Comparison of ENCODE assay signal across 27 mouse cellular contexts in genomic region chr16:21485716-21486115, GRCm38 (mm10).
"Had no signal": no experiment of that assay in that cellular context is flagged by ENCODE, and none has a peak within 500 bp of the region (broad histone marks: within the 10 kb centered on the region; RNA-seq: fewer than 3 reads in every experiment).

No protein-coding gene starts in this region.

- H3K4me1 ChIP-seq: heart, embryonic 10.5 days; heart, embryonic 12.5 days; hindbrain, embryonic 10.5 days; hindbrain, embryonic 12.5 days; hindbrain, embryonic 15.5 days; kidney, embryonic 15.5 days; limb, embryonic 10.5 days; limb, embryonic 12.5 days; liver, embryonic 13.5 days; liver, embryonic 15.5 days had no signal

- H3K27ac ChIP-seq: heart, embryonic 10.5 days; hindbrain, embryonic 10.5 days; hindbrain, embryonic 12.5 days; hindbrain, embryonic 15.5 days; hindbrain, postnatal 0 days; kidney, embryonic 15.5 days; kidney, postnatal 0 days; left cerebral cortex, adult 2 months; limb, embryonic 10.5 days; limb, embryonic 12.5 days; liver, embryonic 13.5 days; liver, embryonic 15.5 days had no signal

- H3K4me2 ChIP-seq: heart, embryonic 12.5 days; hindbrain, embryonic 12.5 days; hindbrain, embryonic 15.5 days; kidney, embryonic 15.5 days; limb, embryonic 12.5 days; liver, embryonic 11.5 days; liver, embryonic 13.5 days; liver, embryonic 15.5 days had no signal

- H3K4me3 ChIP-seq: heart, embryonic 10.5 days; heart, embryonic 12.5 days; hindbrain, embryonic 10.5 days; hindbrain, embryonic 12.5 days; hindbrain, embryonic 15.5 days; kidney, embryonic 15.5 days; left cerebral cortex, adult 2 months; limb, embryonic 10.5 days; limb, embryonic 12.5 days; liver, embryonic 13.5 days; liver, embryonic 15.5 days had no signal

- H3K27me3 ChIP-seq: heart, embryonic 12.5 days; hindbrain, embryonic 12.5 days; hindbrain, embryonic 15.5 days; kidney, embryonic 15.5 days; limb, embryonic 12.5 days; liver, embryonic 13.5 days; liver, embryonic 15.5 days had no signal

- H3K9me3 ChIP-seq: heart, embryonic 10.5 days; heart, embryonic 12.5 days; hindbrain, embryonic 10.5 days; hindbrain, embryonic 12.5 days; hindbrain, embryonic 15.5 days; kidney, embryonic 15.5 days; limb, embryonic 10.5 days; limb, embryonic 12.5 days; liver, embryonic 13.5 days; liver, embryonic 15.5 days had no signal

- H3K36me3 ChIP-seq: heart, embryonic 10.5 days; hindbrain, embryonic 10.5 days; hindbrain, embryonic 12.5 days; kidney, embryonic 15.5 days; limb, embryonic 10.5 days; limb, embryonic 12.5 days; liver, embryonic 13.5 days; liver, embryonic 15.5 days had no signal

- ATAC-seq: hindbrain, postnatal 0 days; intestine, embryonic 16.5 days; liver, postnatal 0 days had no signal

- DNase-seq: gastrocnemius, postnatal 25 days; heart, adult 18-20 months; heart, postnatal 10 days; heart, postnatal 4 days; kidney, adult 11 months; kidney, adult 2 months; kidney, adult 9 months; kidney, postnatal 14 days; kidney, postnatal 36 days; layer of hippocampus, adult 9-11 months; liver; liver, embryonic 13.5 days; liver, postnatal 0 days had no signal

- H3K9ac ChIP-seq: heart, embryonic 12.5 days; hindbrain, embryonic 12.5 days; hindbrain, embryonic 15.5 days; kidney, embryonic 15.5 days; limb, embryonic 12.5 days; liver, embryonic 13.5 days; liver, embryonic 15.5 days; liver, postnatal 0 days had no signal
